Mouse (Mus musculus) intestine, embryonic 16.5 days (tissue): ENCODE measurements at regions not wholly inside any gene's neighbourhood (a gene's known extent, or its start where the extent isn't known, plus 50 kb on each side); places are given as distances from the start of the nearest gene placed in this dataset.
A peak's percentile ranks its signal among the peaks of the same experiment; 100 is the strongest.

Experiments used
- ATAC-seq: fragments of 200-750 bp; cut with Nextera tagmentation; 2 replicates; pipeline ENCODE4 v1.8.0; 2017; ENCODE audit warnings: moderate TSS enrichment, moderate library complexity
- H3K27ac ChIP-seq: fragments of 300-500 bp; sonication (generic); 2 replicates; pipeline ENCODE4 v1.5.1; 2014; ENCODE audit warnings: mild to moderate bottlenecking, low read length
- H3K27me3 ChIP-seq: fragments of 300-500 bp; sonication (generic); replicated peaks from 2 replicates; pipeline ENCODE4 v1.6.1; 2014; ENCODE audit warnings: low read length, control low read depth, mixed read lengths; ENCODE audit not compliant: control insufficient read depth, insufficient read depth
- H3K36me3 ChIP-seq: fragments of 300-500 bp; sonication (generic); 2 replicates; pipeline ENCODE4 v1.6.1; 2014; ENCODE audit warnings: low read length, control low read depth; ENCODE audit not compliant: control insufficient read depth, insufficient read depth
- H3K4me1 ChIP-seq: fragments of 300-500 bp; sonication (generic); 2 replicates; pipeline ENCODE4 v1.6.1; 2014; ENCODE audit warnings: low read length, control low read depth, mixed read lengths; ENCODE audit not compliant: control insufficient read depth, insufficient read depth
- H3K4me2 ChIP-seq: fragments of 300-500 bp; sonication (generic); 2 replicates; pipeline ENCODE4 v1.6.1; 2014; ENCODE audit warnings: low read depth, low read length, control low read depth
- H3K4me3 ChIP-seq: fragments of 300-500 bp; sonication (generic); 2 replicates; pipeline ENCODE4 v1.5.1; 2014; ENCODE audit warnings: mild to moderate bottlenecking, low read length
- H3K9ac ChIP-seq: fragments of 300-500 bp; sonication (generic); 2 replicates; pipeline ENCODE4 v1.6.1; 2014; ENCODE audit warnings: low read depth, low read length
- H3K9me3 ChIP-seq: fragments of 300-500 bp; sonication (generic); 2 replicates; pipeline ENCODE4 v1.6.1; 2016; ENCODE audit warnings: low read length, control low read depth; ENCODE audit not compliant: control insufficient read depth
- WGBS: fragments of 180-500 bp; shearing (Covaris S2); extraction: QIAGEN DNeasy Blood & Tissue Kit; methylation state at CpG from one replicate; pipeline ENCODE4 v1.1.7; 2014; 5-methylcytosine and 5-hydroxymethylcytosine counted together

- Histone ChIP-seq H3K27ac (no peak overlapping the region), H3K27me3 (no peaks in the 10 kb centered on the region), H3K4me1 (no peaks in the 10 kb centered on the region), H3K36me3 (no peaks in the 10 kb centered on the region), H3K9ac (no peak overlapping the region), H3K4me2 (no peak overlapping the region), H3K4me3 (no peak overlapping the region), H3K9me3 (no peaks in the 10 kb centered on the region)
- ATAC-seq: peak; percentile 100
- WGBS: 76% methylated on average over 7 of the region's 7 CpGs
Measured at GRCm38 (mm10) chr1:102628061-102628460, 2140.3 kb upstream of the Cdh20 start.

- H3K27me3 ChIP-seq: no peaks in the 10 kb centered on the region
- H3K4me2 ChIP-seq: no peak overlapping the region
- no peak overlapping the region for H3K9ac ChIP-seq
- H3K9me3 ChIP-seq: no peaks in the 10 kb centered on the region
- no peak overlapping the region for H3K4me3 ChIP-seq
- no peak for ATAC-seq
- H3K27ac ChIP-seq: no peak overlapping the region
- no peaks in the 10 kb centered on the region for H3K4me1 ChIP-seq
- WGBS: 51% methylated on average over 1 of the region's 1 CpGs
- no peaks in the 10 kb centered on the region for H3K36me3 ChIP-seq
Measured at GRCm38 (mm10) chr1:102644379-102644778, 2123.9 kb upstream of the Cdh20 start.

- no peaks in the 10 kb centered on the region for H3K27me3 ChIP-seq
- no peak overlapping the region for H3K4me3 ChIP-seq
- ATAC-seq: no peak
- H3K4me1 ChIP-seq: no peaks in the 10 kb centered on the region
- no peak overlapping the region for H3K4me2 ChIP-seq
- H3K36me3 ChIP-seq: no peaks in the 10 kb centered on the region
- H3K9ac ChIP-seq: no peak overlapping the region
- H3K27ac ChIP-seq: no peak overlapping the region
- H3K9me3 ChIP-seq: no peaks in the 10 kb centered on the region
- WGBS: 84% methylated on average over 2 of the region's 2 CpGs
Measured at GRCm38 (mm10) chr1:102687367-102688070, 2080.8 kb upstream of the Cdh20 start.

GRCm38 (mm10) chr1:102716459-102716858, 2051.9 kb upstream of the Cdh20 start:
- Histone ChIP-seq H3K9me3 (no peaks in the 10 kb centered on the region), H3K27ac (no peak overlapping the region), H3K27me3 (no peaks in the 10 kb centered on the region), H3K4me1 (no peaks in the 10 kb centered on the region), H3K4me3 (no peak overlapping the region), H3K4me2 (no peak overlapping the region), H3K36me3 (no peaks in the 10 kb centered on the region), H3K9ac (no peak overlapping the region)
- no peak for ATAC-seq
- WGBS: 80% methylated on average over 2 of the region's 2 CpGs

- Histone ChIP-seq H3K9me3 (no peaks in the 10 kb centered on the region), H3K4me2 (no peak overlapping the region), H3K27ac (no peak overlapping the region), H3K9ac (no peak overlapping the region), H3K4me1 (no peaks in the 10 kb centered on the region), H3K4me3 (no peak overlapping the region), H3K27me3 (no peaks in the 10 kb centered on the region), H3K36me3 (no peaks in the 10 kb centered on the region)
- ATAC-seq: no peak
- WGBS: 87% methylated on average over 1 of the region's 1 CpGs
Measured at GRCm38 (mm10) chr1:102733991-102734390, 2034.3 kb upstream of the Cdh20 start.

- H3K4me1 ChIP-seq: no peaks in the 10 kb centered on the region
- no peak overlapping the region for H3K27ac ChIP-seq
- H3K9ac ChIP-seq: no peak overlapping the region
- 55% methylated on average over 3 of the region's 3 CpGs for WGBS
- H3K36me3 ChIP-seq: no peaks in the 10 kb centered on the region
- H3K4me2 ChIP-seq: no peak overlapping the region
- H3K27me3 ChIP-seq: no peaks in the 10 kb centered on the region
- no peak overlapping the region for H3K4me3 ChIP-seq
- no peaks in the 10 kb centered on the region for H3K9me3 ChIP-seq
- ATAC-seq: no peak
Measured at GRCm38 (mm10) chr1:102735392-102735791, 2032.9 kb upstream of the Cdh20 start.

GRCm38 (mm10) chr1:102757941-102758340, 2010.4 kb upstream of the Cdh20 start:
- Histone ChIP-seq H3K4me1 (no peaks in the 10 kb centered on the region), H3K27me3 (no peaks in the 10 kb centered on the region), H3K9ac (no peak overlapping the region), H3K27ac (no peak overlapping the region), H3K4me3 (no peak overlapping the region), H3K4me2 (no peak overlapping the region), H3K36me3 (no peaks in the 10 kb centered on the region), H3K9me3 (no peaks in the 10 kb centered on the region)
- 78% methylated on average over 1 of the region's 1 CpGs for WGBS
- ATAC-seq: no peak
